Mouse (Mus musculus) urinary bladder, adult 2 months (tissue): ENCODE measurements at regions not wholly inside any gene's neighbourhood (a gene's known extent, or its start where the extent isn't known, plus 50 kb on each side); places are given as distances from the start of the nearest gene placed in this dataset.
"Not testable (repeated sequence)": the region's sequence is repeated elsewhere in the genome, so short reads cannot be mapped to it uniquely, and the experiment has no call there.

ENCODE experiments used
- DNase-seq: peaks from one replicate; pipeline ENCODE4 v3.0.0; 2022; ENCODE audit warnings: low spot score

DNA sequence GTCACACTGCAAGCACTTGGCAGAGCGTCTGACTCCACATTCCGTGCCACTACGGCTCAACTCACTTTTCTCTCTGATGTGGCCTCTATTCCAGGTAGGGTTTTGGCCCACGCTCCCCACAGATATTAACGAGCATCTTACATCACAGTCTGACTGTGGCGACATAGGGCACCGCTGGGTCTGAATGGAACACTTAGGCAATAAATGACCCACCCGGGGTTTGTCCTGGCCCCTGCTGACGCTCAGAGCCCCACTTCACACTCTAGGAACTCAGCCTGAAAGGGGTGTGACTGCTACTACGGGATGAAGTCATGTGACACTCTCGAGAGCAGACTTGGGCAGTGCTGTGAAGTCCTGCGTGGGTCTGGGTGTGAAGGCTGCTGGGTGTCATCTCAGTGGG, 475.9 kb downstream of the Zfp704 start:
- no peak for DNase-seq

DNA sequence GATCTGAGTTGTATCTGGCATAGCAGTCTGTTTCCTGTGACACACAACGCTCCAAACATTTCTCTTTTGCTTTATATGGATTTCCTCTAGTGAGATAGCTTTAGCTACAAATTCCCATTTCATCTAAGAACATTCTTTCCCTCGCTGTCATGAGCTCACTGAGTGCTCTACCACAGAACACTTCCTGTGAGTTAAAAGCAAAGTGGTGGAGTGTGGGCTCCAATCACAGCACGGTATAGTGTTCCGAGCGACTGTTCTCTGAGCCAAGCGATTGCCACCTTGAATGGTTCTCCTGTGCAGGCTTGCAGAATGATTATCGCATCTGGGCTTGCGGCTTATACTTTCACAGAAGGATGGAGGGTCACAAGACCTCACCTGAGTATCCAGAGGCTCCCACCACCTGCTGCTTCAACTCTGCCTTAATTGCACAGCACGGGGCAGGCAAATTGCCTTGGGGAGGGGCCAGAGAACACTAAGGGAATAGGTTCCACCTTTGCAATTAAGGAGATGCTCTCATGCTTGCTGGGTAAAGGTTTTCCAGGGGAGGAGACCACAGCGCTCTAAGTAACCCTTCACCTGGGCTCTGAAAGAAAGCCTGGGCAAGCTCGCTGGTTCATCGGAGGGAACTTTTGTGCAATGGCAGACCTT, 477.7 kb downstream of the Zfp704 start:
- DNase-seq, result no peak

DNA sequence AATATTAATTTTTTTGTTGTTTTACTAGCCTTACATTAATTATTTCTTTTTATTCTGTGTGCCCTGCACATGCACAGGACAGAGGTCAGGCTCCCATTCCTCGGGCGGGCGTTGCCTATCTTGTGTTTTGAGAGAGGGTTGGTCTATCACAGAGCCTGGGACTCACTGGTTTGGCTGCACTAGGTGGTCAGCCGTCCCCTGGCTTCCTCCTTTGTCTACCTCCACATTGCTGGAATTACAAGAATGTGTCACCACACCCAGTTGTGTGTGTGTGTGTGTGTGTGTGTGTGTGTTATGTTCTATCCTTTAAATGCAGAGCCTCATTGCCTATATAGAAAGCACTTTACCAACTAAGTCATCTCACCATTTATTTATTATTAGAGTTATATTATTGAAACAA, 478.5 kb downstream of the Zfp704 start:
- DNase-seq, result no peak

DNA sequence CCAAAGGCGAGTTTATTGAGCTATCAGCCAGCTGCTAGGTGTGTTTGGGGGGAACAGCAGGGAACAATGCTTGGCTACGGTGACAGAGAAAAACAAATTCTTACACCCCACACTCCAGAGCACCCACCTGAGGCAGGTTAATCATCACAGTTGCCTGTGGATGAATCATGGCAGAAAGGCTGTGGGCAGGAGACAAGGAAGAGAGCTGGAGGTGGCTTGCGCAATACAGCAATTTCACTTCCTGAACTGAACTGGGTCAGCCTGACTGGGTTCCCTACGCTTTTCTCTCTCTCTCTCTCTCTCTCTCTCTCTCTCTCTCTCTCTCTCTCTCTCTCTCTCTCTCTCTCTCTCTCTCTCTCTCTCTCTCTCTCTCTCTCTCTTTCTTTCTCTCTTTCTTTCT, 481.5 kb downstream of the Zfp704 start:
- DNase-seq, result no peak

DNA sequence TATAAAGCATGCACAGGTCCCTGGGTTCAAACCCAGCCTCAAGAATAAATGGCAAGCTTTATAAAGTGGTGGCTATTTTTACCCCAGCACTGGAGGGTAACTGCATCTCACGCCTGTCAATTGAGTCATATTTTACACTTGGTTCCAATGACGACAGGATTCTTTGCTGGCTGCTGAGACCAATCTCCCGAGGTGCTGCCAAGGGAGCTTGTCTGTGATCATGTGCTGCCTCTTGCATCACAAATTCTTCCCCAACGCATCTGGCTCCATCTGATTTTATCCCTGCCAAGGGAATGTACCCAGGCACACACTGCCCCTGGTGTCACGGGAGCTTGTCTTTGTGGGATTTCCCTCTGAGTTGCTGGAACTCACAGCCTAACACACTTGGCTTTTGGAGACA, 486.8 kb downstream of the Zfp704 start:
- no peak for DNase-seq

DNA sequence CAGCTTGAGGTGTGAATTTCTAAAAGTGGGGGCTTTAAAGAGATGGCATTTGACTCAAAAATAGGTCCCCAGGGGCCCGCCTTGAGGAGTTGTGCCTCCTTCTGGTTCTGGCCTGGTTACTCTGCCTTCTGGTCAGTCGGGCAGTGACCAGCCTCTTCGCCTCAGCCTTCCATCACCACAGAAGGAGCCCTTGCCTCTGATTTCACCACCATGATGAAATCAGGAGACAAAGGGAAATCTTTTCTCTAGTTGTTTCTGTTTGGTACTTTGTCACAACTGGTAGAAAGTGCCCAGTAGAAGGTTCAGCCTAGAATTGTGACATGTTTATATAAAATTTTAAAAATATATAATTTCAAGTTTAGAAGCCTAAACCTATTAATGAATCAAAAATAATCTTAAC, 492.0 kb downstream of the Zfp704 start:
- DNase-seq, result no peak

DNA sequence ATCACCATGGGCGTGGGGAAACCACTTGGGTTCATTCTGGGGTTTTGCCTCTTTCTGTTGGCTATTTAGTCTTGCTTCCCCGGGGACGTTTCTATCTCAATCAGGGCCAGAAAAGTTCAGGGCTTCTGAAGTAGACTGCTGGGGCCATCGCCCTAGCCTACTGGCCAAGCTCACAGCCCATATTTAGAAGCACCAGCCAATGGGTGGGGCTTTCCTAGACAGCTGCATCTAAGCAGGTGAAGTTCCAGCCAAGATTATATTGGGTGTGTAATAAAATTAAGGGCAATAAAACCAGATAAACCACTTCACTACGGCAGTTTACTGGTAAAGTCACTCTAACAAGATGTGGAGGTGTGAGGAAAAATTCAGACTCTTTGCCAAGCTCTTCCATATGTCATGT, 496.5 kb downstream of the Zfp704 start:
- DNase-seq, result no peak

DNA sequence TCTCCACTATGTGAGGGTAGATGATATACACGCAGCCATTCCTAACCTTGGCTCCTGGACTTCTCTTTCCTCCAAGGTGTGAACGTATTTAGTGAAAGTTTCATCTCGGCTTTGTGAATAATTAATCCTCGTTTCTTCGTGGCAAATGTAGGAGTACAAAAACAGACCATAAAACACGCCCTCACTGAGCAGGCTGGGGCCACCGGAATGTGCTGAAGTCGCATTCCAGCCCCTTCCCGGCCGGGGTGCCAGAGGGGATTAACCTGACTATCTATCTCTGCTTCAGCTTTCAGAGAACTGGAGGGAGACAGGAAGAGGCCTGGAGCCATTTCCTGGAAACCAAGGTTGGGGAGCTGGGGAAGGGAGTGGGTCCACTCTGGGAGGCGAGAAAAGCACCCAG, 499.1 kb downstream of the Zfp704 start:
- no peak for DNase-seq

DNA sequence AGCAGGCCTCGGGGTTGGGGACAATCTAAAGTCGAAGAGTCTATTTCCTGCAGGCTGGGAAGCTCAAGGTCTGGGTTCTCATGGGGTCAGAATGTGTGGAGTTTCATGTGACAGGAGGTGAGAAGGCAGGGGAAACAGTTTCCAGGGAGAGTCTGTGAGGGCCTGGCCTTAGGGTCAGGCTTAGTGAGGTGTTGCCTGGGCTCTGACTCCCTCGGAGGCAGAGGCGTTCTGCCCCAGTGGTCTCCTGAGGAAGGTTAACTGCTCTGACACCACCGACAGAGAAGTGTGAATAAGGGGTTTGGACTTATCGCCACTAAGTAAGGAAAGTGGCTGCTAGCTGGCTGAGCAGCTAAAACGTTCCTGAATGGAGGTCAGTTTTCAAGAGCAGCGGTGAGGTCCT, 499.9 kb downstream of the Zfp704 start:
- no peak for DNase-seq

DNA sequence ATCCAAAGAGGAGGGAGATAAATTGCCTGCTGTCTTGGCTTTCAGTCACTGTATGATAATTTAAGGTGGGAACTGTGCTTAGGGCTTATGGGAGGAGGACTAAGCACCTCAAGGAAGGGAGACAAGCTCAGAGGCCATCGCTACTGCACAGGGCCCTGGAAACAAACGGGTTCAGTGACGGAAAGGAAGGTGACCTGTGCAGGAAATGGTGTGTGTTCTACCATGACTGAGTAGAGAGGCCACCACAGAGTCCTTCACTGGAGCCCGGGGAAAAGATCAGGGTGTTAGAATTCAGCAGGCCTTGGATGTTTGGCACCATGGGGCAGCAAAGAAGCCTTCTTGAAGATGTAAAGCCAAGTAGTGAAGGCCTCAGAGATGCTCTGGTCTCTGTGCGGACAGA, 500.4 kb downstream of the Zfp704 start:
- DNase-seq, result no peak

DNA sequence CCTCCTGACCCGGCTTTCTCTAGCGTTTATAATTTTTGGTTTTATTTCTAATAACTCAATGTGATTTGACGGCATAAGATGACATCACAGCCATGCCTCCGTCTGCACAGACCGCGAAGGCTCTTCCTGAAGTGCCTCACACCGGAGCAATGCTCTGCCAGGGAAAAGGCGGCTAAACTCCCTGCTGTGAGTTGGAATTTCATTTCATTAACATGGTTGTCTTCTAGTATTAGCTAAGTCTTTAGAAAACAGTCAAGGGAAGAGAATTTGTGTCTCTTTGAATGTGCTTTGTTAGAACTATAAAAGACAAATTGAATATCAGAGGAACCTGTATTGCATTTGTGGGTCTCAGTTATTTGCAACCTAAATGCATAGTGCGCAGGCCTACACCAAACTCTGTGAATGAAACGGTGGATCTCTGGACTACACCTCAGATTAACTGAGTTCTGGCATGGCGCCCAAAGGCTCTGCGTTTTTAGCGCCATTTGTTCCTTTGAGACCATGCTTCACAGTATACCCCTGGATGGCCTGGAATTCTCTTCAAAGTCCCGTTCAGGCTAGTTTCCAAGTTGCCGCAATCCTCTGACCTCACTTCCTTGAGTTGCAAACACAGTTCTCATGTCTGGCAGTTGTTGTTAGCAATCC, 502.0 kb downstream of the Zfp704 start:
- no peak for DNase-seq

DNA sequence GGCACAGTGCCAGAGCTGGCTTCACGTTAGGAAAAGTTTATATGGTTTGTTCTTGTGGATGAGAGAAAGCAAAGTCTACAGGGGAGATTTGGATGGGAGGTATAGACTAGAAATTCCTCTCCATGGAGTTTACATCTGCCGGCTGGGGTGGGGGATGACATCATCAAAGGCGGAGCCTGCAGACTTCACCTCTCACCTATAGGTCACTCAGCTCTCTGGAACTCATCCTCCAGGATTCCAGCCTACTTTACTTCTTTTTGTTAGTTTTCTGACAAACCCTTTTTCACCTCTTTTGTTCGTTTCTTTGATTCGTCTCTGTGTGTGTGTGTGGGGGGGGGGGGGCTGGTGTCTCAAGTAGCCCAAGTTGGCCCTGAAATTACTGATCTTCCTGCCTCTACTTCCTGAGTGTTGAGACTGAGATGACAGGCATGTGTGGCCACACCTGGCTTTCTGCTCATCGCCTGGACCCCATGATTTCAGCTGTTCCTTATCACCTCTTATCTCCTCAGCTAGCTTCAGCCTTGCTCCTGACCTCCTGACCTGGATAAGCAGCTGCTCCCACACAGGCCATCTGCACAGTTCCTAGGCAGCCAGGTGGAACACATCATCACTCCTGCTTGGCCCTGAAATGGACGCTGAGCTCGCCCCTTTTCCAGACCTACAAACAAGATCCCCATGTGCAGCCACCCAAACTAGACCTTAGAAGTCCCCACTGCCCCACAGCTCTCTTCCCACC, 504.5 kb downstream of the Zfp704 start:
- DNase-seq, result no peak

DNA sequence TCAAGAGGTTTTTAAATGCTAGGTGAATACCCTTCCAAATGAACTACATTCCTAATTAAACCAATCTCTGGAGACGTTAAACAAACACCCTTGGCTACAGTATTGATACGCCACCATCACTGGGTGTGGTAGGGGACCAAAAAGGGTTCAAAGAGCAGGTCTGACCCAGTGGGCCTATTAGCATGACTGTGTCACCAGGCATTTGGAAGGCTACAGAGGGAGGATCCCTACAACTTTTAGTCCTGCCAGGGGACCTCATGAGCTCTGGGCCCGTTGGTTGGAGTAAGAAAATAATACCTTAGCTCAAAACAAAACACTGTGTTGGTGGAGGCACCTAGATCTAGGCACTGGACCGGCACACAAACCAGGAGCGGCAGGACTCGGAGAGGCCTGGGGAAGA, 506.4 kb downstream of the Zfp704 start:
- no peak for DNase-seq

DNA sequence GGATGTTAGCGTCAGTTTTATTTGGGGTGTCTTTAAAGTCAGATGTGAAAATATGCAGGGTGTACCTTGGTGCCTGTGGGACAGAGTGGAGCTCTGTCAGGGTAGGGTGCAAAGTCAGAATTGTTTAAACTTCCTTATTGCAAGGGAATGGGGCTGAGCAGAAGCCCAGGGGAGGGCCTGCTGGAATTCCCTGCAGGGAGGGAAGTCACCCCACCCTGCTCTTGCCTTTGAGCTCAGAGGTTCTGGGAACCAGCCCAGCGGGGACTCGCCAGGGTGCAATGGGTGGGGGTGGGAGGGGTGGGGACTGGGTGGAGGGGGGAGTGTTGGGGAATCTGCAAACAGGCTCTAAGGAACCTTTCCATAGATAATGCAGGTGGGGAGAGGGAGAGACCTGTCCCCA, 508.6 kb downstream of the Zfp704 start:
- DNase-seq, result no peak

DNA sequence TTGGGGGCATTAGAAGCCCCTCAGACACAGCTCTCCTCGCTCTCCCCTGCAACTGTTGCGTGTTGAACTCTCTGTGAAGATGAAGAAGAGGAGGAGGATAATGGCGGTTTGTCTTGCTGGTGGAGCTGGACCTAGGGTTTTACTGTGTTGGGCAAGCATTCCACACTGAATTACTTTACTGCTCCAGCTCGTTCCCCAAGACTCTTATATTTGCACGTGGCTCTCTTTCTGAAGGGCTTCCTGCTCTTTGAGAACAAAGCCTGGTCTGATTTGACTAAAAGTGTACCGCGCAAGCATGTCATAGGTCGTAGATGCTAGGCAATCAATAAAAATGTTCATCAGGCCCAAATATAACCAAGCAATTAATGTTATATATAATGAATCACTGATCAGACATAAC, 509.1 kb downstream of the Zfp704 start:
- DNase-seq, result no peak

DNA sequence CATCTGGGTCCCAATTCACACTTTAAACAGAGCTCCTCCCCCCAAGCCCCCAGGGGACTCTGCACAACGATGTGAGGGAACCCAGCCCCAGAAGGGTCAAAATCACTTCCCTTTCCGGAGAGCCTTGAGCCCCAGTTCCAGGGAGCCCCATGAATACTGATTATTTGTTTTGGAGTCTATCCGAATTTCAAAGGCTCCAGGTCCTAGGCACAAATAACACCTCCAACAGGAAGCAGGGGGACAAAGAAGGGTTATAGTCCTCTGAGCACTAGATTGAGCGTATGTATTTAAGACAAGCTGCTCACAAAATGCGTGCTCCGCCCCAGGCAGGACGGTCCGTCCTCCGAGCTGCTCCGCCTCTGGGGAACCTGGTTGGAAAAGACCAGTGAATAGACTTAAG, 511.4 kb downstream of the Zfp704 start:
- DNase-seq, result no peak

DNA sequence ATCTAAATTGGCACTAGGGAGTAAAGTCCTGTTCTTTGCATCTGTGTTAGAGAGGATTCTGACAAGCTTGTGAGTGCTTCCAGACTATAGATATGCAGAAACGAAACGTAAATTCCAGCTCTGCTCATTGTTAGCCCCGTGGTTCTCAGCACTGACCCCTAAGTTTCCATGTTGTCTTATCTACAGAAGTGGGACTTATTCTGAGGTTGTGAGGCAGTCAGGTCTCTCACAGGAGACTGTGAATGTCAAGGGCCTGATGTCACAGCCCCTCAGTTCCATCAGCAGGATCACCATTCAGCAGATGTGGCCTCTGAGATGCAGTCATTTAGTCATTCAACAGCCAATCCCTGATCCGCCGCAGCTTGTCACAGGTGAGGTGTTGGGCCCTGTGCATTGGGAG, 525.8 kb downstream of the Zfp704 start:
- DNase-seq, result no peak

DNA sequence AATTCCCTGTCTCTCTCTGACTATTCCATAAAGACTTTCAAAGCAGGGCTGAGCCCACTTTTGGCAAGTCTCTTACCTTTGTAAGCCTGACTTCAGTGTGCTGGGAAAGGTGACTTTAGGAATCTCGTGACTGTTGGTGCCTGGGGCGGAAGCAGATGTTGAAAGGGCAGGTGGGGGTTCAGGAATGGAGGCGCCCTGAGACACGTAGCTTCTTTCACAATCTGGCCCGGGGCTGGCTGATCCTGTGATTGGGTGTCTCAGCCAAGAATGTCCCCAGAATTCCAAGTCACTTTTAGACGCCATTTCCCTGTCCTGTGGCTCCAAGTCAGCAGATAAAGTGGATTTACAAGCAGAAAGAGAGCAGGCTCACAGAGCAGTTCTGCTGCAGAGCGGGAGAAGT, 527.8 kb downstream of the Zfp704 start:
- no peak for DNase-seq

DNA sequence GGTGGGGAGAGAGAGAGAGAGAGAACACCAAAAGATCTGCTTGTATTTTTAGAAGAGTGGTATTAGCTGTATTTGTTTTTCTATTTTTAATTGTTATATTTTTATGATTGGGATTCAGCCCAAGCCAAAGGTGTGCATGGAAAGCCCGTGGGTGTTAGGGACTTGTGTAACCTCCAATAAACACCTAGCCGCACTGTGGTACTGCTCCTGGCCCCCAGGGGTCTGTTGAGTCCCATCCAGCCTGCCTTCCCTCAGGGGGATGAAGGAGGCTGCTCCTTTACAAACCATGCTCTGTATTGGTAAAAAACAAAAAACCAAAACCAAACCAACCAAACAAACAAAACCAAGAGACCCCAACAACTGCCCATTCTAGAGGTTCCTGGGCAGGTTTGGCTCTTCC, 531.7 kb downstream of the Zfp704 start:
- no peak for DNase-seq

DNA sequence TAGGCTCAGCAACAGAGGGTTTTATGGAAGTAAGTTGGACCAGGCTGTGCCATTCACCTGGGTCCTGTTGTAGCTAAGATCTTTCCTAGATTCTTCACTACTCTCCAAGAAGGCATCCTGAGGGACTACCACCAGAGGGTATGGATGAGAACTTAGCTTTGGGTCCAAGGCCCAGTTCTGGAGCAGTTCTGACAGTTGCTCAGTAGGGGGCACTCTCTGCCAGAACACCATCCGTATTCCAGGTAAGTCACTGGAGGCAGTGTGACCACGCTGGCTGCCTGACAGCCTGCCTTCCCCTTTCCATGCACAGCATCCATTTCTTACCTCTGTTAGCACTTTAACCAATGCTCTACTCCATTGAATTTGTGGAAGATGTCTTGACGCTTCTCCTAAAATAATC, 533.2 kb downstream of the Zfp704 start:
- peak; percentile 34 for DNase-seq

DNA sequence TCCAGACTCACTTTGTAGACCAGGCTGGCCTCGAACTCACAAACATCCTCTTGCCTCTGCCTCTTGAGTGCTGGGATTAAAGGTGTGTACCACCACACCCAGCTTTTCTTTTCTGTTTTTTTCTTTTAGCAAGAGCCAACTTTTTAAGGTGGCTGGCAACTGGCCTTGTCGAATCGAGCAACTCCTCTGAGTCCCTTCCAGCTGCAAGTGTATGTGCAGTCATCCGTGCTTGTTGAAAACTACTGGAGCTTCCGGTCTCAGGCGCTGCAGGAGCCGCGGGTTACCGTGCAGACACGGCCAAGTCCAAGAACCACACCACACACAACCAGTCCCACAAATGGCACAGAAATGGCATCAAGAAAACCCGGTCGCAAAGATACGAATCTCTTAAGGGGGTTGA, 537.4 kb downstream of the Zfp704 start:
- not testable (repeated sequence) for DNase-seq

DNA sequence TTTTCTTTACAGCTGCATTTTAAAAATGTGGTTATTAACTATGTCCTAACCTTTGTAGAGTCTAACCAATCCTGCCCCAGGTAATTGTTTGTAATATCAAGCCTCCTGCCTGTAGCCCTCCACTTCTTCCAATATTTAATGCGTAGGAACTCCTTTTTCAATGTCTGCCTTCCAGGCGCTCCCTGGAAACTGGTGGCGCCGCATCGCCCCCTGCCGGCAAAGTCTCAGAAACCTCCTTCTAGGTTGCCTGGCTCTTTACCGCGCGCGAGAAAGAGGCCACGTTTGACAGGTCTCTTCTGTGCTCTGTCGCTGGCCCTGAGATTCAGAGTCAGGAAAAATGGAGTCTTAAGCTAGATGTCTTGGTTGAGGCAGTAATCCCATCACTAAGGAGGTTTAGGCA, 542.8 kb downstream of the Zfp704 start:
- peak; percentile 76 for DNase-seq

DNA sequence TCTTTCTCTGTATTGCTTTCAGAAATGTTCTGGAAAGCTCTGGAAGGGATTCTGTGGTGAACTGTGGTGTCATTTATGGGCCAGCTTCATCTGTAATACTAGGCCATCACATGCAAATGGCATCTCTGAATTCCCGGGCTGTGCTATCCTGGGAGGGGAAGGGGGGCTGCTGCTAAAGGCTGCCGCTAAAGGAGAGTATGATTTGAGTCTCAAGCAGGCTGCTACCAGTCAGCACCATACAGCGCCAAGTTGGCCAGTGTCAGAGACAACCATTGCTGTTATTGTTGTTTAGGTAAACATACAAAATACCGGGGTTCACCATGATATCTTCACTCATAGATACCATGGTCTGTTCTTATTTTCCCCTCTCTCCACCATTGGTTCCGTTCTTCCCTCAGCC, 543.5 kb downstream of the Zfp704 start:
- no peak for DNase-seq
